Mouse (Mus musculus) kidney, embryonic 14.5 days (tissue): ENCODE measurements at regions not wholly inside any gene's neighbourhood (a gene's known extent, or its start where the extent isn't known, plus 50 kb on each side); places are given as distances from the start of the nearest gene placed in this dataset.
"Not testable (repeated sequence)": the region's sequence is repeated elsewhere in the genome, so short reads cannot be mapped to it uniquely, and the experiment has no call there.

ENCODE experiments used
- ATAC-seq: fragments of 200-750 bp; cut with Nextera tagmentation; 2 replicates; pipeline ENCODE4 v1.8.0; 2017; ENCODE audit warnings: moderate number of reproducible peaks, mild to moderate bottlenecking, moderate TSS enrichment, moderate library complexity; ENCODE audit not compliant: low FRiP score, low TSS enrichment
- H3K27ac ChIP-seq: fragments of 300-500 bp; sonication (generic); 2 replicates; pipeline ENCODE4 v1.5.1; 2014; ENCODE audit warnings: low read depth, mild to moderate bottlenecking, low read length, moderate library complexity, mixed read lengths
- H3K27me3 ChIP-seq: fragments of 300-500 bp; sonication (generic); 2 replicates; pipeline ENCODE4 v1.6.1; 2014; ENCODE audit warnings: mild to moderate bottlenecking, low read length; ENCODE audit not compliant: control insufficient read depth, insufficient read depth
- H3K36me3 ChIP-seq: fragments of 300-500 bp; sonication (generic); 2 replicates; pipeline ENCODE4 v1.6.1; 2014; ENCODE audit warnings: low read length, mixed read lengths; ENCODE audit not compliant: control insufficient read depth, insufficient read depth
- H3K4me1 ChIP-seq: fragments of 300-500 bp; sonication (generic); 2 replicates; pipeline ENCODE4 v1.6.1; 2014; ENCODE audit warnings: low read length, mixed read lengths; ENCODE audit not compliant: control insufficient read depth, insufficient read depth
- H3K4me2 ChIP-seq: fragments of 300-500 bp; sonication (generic); replicated peaks from 2 replicates; pipeline ENCODE4 v1.6.1; 2014; ENCODE audit warnings: low read depth, mild to moderate bottlenecking, low read length
- H3K4me3 ChIP-seq: fragments of 300-500 bp; sonication (generic); 2 replicates; pipeline ENCODE4 v1.5.1; 2014; ENCODE audit warnings: mild to moderate bottlenecking, low read length
- H3K9ac ChIP-seq: fragments of 300-500 bp; sonication (generic); 2 replicates; pipeline ENCODE4 v1.6.1; 2014; ENCODE audit warnings: low read depth, mild to moderate bottlenecking, low read length, moderate library complexity
- H3K9me3 ChIP-seq: fragments of 300-500 bp; sonication (generic); 2 replicates; pipeline ENCODE4 v1.6.1; 2016; ENCODE audit warnings: low read length; ENCODE audit not compliant: control insufficient read depth
- WGBS: fragments of 180-500 bp; shearing (Covaris S2); extraction: QIAGEN DNeasy Blood & Tissue Kit; methylation state at CpG from one replicate; pipeline ENCODE4 v1.1.7; 2014; 5-methylcytosine and 5-hydroxymethylcytosine counted together

GRCm38 (mm10) chr13:83745961-83746360, 242.1 kb downstream of the Mef2c start:
- H3K27me3 ChIP-seq: peaks cover 18% of the 10 kb centered on the region
- no peak overlapping the region for H3K4me3 ChIP-seq
- no peaks in the 10 kb centered on the region for H3K9me3 ChIP-seq
- no peak for ATAC-seq
- no peaks in the 10 kb centered on the region for H3K4me1 ChIP-seq
- H3K9ac ChIP-seq: no peak overlapping the region
- no peak overlapping the region for H3K4me2 ChIP-seq
- H3K36me3 ChIP-seq: no peaks in the 10 kb centered on the region
- 79% methylated on average over 5 of the region's 5 CpGs for WGBS
- no peak overlapping the region for H3K27ac ChIP-seq

- 63% methylated on average over 3 of the region's 3 CpGs for WGBS
- ATAC-seq: no peak
- no peaks in the 10 kb centered on the region for H3K36me3 ChIP-seq
These were observed 243.8 kb downstream of the Mef2c start for GRCm38 (mm10) chr13:83747671-83748070.

DNA sequence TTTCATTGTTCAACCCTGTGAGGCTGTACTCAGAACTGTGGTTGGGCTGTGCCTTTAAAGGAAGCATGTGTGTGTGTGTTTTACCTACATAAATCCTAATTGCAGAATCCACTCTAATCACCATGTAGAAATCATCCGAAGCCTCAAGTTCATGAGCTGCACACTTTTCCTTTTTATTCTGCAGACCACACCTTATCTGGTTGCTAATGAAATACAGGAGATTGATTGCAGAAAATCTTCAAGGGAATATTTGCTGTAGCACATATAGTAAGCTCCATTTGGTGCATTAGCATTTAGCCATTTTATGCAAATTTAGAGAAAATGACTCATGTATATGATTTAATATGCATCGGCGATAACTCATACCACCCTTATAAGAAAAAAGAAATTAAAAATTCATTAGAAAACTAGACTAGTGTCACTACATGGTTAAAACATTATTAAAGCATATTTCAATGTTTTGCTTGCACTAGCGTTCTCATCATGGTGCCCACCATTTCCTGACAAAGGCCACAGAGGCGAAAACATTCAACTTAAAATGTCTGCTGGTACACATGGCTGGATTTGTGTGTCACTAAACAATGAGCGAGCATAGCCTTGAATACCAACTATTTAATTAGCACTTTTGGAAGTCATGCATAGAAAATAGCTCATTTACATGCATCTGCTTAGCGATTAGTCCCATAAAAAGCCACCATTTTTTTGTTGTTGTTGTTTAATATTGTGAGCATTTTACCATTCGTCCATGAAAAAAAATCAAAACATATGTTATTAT, 245.7 kb downstream of the Mef2c start:
- peaks cover 2% of the 10 kb centered on the region; the same call in 1 of the 2 replicates for H3K27me3 ChIP-seq
- no peak overlapping the region for H3K4me2 ChIP-seq
- no peaks in the 10 kb centered on the region for H3K9me3 ChIP-seq
- H3K9ac ChIP-seq: no peak overlapping the region
- no peak for ATAC-seq
- H3K36me3 ChIP-seq: no peaks in the 10 kb centered on the region
- 76% methylated on average over 8 of the region's 8 CpGs for WGBS
- no peaks in the 10 kb centered on the region for H3K4me1 ChIP-seq
- H3K27ac ChIP-seq: no peak overlapping the region
- no peak overlapping the region for H3K4me3 ChIP-seq

More at GRCm38 (mm10) chr13:83747671-83748070, 243.8 kb downstream of the Mef2c start:
- Histone ChIP-seq H3K4me1 (no peaks in the 10 kb centered on the region), H3K9me3 (no peaks in the 10 kb centered on the region), H3K27me3 (peaks cover 3% of the 10 kb centered on the region; the same call in 1 of the 2 replicates), H3K27ac (no peak overlapping the region), H3K4me2 (no peak overlapping the region), H3K9ac (no peak overlapping the region), H3K4me3 (no peak overlapping the region)

DNA sequence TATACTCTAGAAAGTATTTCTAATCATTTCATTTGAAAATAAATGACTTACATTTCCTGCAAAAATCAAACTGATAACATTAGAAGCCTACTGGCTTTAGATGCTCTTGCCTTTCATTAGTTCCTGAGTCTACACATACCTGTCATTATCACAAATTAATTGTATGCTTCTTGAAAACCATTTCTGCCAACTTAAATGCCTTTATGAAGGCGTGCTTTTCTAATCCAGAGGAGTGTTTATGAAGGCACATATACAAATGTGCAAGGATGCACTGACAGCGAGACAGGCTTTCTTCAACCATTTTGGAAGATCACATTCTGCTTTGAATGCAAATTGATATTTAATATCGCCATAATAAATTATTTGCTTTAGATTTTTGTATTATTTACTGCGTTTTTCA, 246.6 kb downstream of the Mef2c start:
- Histone ChIP-seq H3K27ac (no peak overlapping the region), H3K27me3 (peaks cover 2% of the 10 kb centered on the region; the same call in 1 of the 2 replicates), H3K4me1 (no peaks in the 10 kb centered on the region), H3K4me3 (no peak overlapping the region), H3K4me2 (no peak overlapping the region), H3K36me3 (no peaks in the 10 kb centered on the region), H3K9ac (no peak overlapping the region), H3K9me3 (no peaks in the 10 kb centered on the region)
- 68% methylated on average over 4 of the region's 4 CpGs for WGBS
- no peak for ATAC-seq

- Histone ChIP-seq H3K4me2 (no peak overlapping the region), H3K27me3 (no peaks in the 10 kb centered on the region), H3K36me3 (no peaks in the 10 kb centered on the region), H3K9ac (no peak overlapping the region), H3K27ac (no peak overlapping the region), H3K4me1 (no peaks in the 10 kb centered on the region), H3K9me3 (no peaks in the 10 kb centered on the region), H3K4me3 (no peak overlapping the region)
- 80% methylated on average over 14 of the region's 14 CpGs for WGBS
- ATAC-seq: no peak
These were observed 256.7 kb downstream of the Mef2c start for GRCm38 (mm10) chr13:83760387-83761170.

DNA sequence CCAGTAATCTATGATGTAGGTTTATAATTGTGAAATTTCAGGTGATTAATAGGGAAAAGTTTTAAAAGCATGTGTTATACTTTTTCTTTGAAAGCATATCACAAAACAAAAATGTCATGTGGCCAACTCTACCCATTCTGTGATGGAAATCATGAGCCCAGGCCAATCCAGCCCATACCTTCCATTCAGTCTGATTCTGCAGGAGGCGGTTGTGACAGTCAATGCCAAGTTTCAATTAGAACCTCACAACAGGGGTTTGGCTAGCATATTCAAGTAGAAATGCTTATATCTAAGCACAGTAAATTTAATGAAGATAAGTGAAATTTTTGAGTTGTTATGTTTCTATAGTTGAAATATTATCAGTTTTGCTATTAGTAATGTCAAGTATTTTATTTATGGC, 258.6 kb downstream of the Mef2c start:
- H3K4me3 ChIP-seq: no peak overlapping the region
- H3K4me2 ChIP-seq: no peak overlapping the region
- no peak overlapping the region for H3K9ac ChIP-seq
- H3K9me3 ChIP-seq: no peaks in the 10 kb centered on the region
- H3K27ac ChIP-seq: no peak overlapping the region
- WGBS: 93% methylated on average over 1 of the region's 1 CpGs
- no peak for ATAC-seq
- H3K27me3 ChIP-seq: no peaks in the 10 kb centered on the region
- H3K4me1 ChIP-seq: no peaks in the 10 kb centered on the region
- H3K36me3 ChIP-seq: no peaks in the 10 kb centered on the region

GRCm38 (mm10) chr13:83763288-83763687, 259.5 kb downstream of the Mef2c start:
- H3K9ac ChIP-seq, H3K4me1 ChIP-seq, H3K27me3 ChIP-seq, H3K9me3 ChIP-seq, H3K36me3 ChIP-seq, H3K4me2 ChIP-seq, H3K27ac ChIP-seq, ATAC-seq, H3K4me3 ChIP-seq: not testable (repeated sequence)
- 71% methylated on average over 5 of the region's 5 CpGs for WGBS

DNA sequence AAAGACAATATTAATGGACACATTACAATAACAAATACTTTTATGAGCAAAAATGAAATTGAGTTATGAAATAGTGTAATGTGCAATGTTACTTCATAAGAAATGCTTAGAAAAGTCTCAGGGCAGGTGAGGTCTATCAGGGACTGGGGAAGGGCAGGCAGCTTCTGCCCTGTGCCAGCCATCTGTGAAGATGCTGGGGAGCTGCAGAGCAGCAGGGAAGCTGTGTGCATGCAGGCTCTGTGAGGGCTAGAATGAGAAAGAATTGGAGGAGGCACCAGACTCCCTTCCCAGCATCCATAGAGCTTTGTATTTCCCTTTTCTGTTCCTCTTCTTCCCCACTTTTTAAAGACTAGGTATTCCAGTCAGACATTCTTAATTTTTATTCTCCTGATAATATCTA, 281.8 kb downstream of the Mef2c start:
- Histone ChIP-seq H3K9ac (no peak overlapping the region), H3K27ac (no peak overlapping the region), H3K9me3 (no peaks in the 10 kb centered on the region), H3K4me1 (no peaks in the 10 kb centered on the region), H3K27me3 (no peaks in the 10 kb centered on the region), H3K36me3 (no peaks in the 10 kb centered on the region), H3K4me3 (no peak overlapping the region), H3K4me2 (no peak overlapping the region)
- ATAC-seq: no peak

DNA sequence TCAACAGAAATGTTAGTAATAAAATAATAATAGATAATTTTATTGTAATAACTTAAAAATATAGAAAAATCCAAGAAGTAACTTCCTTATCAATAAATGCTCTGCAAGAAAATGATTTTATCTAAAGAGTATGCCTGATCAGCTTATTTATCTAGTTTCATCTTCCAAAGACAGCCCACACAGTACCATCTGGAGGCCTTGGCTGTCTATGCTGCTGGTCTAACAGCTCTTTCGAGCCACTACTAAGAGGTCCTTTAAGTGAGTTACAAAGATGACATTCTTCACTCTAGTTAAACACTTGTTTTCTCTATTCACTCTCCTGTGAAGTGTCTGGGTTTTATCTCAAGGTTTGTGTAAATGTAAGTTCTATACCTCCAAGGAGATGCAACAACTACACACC, 305.7 kb downstream of the Mef2c start:
- H3K27ac ChIP-seq: no peak overlapping the region
- no peak for ATAC-seq
- no peak overlapping the region for H3K4me2 ChIP-seq
- no peak overlapping the region for H3K9ac ChIP-seq
- no peaks in the 10 kb centered on the region for H3K27me3 ChIP-seq
- H3K4me3 ChIP-seq: no peak overlapping the region
- 86% methylated on average over 1 of the region's 1 CpGs for WGBS
- no peaks in the 10 kb centered on the region for H3K9me3 ChIP-seq
- H3K4me1 ChIP-seq: no peaks in the 10 kb centered on the region
- no peaks in the 10 kb centered on the region for H3K36me3 ChIP-seq
